Mouse (Mus musculus) kidney, adult 2 months (tissue): Measurements from ENCODE around the gene Magi3. TPM values are rescaled to one million over a fixed set of nuclear protein-coding genes. Genes with fewer than 3 reads are reported as not detected.
A peak's percentile ranks its signal among the peaks of the same experiment; 100 is the strongest.

Experiments
- DNase-seq: peaks from one replicate; pipeline ENCODE4 v3.0.0; 2021
- H3K27ac ChIP-seq: fragments of 200-500 bp; 2 replicates; pipeline ENCODE4 v1.5.1; 2012; ENCODE audit warnings: low read depth, low read length, control low read depth, inconsistent platforms; ENCODE audit not compliant: insufficient read depth
- H3K27me3 ChIP-seq: fragments of 200-500 bp; replicated peaks from 2 replicates; pipeline ENCODE4 v1.6.1; 2012; ENCODE audit warnings: mild to moderate bottlenecking, moderate library complexity, low read length, inconsistent platforms; ENCODE audit not compliant: control insufficient read depth, insufficient read depth
- H3K36me3 ChIP-seq: fragments of 200-500 bp; 2 replicates; pipeline ENCODE4 v1.6.1; 2012; ENCODE audit warnings: mild to moderate bottlenecking, moderate library complexity, low read length, inconsistent platforms; ENCODE audit not compliant: control insufficient read depth, insufficient read depth
- H3K4me1 ChIP-seq: fragments of 200-500 bp; 2 replicates; pipeline ENCODE4 v1.6.1; 2011; ENCODE audit warnings: low read length; ENCODE audit not compliant: control insufficient read depth, insufficient read depth
- H3K4me3 ChIP-seq: fragments of 200-500 bp; 2 replicates; pipeline ENCODE4 v1.5.1; 2011; ENCODE audit warnings: mild to moderate bottlenecking, low read depth, low read length, control low read depth; ENCODE audit not compliant: insufficient read depth
- CTCF ChIP-seq: fragments of 200-500 bp; conservative IDR thresholded peaks from 2 replicates; pipeline ENCODE4 v1.5.1; 2011; ENCODE audit warnings: low read depth, mild to moderate bottlenecking, control low read depth, low read length, moderate library complexity, mixed read lengths; ENCODE audit not compliant: insufficient read depth, insufficient read length
- POLR2A ChIP-seq: fragments of 200-500 bp; IDR thresholded peaks from one replicate; pipeline ENCODE4 v1.6.1; 2011; ENCODE audit warnings: low read depth, low read length, control low read depth
- whole genome bisulfite sequencing: fragments of 180-500 bp; shearing (Covaris S2); methylation state at CpG from one replicate; pipeline ENCODE4 v1.1.7; 2018; 5-methylcytosine and 5-hydroxymethylcytosine counted together
- polyA plus RNA-seq: library from polyadenylated mRNA; depleted of rRNA; stranded (reverse); fragments of >200 nt; gene quantifications from 2 replicates; pipeline ENCODE4 v1.2.3, GENCODE M21; 2012

Magi3 gene
- polyA plus RNA-seq, 1 experiment, result 4.9 TPM

DNA sequence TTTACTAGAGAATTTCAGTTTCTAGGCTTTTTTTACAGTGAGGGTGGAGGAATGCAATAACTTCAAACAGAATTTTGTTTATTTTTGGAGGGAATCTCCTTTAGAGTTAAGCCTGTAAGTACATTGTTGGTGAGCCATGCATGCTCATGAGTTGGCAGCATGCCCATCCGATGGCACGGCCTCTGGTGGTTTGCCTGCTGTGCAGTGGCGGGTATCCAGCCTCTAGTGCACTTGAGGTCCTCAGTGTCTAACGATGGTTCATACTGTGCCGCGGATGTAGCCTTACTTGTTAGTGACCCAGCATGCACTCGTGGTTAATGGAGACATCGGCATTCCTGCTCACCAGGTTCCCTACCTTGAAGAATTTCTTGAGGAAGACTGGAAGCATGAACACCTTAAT, 212.7 kb downstream of the Magi3 start:
- DNase-seq, result peak; percentile 45
- WGBS, result 72% methylated on average over 8 of the region's 8 CpGs
- no peaks in the 10 kb centered on the region; the same call in 1 of the 2 replicates for H3K36me3 ChIP-seq

DNA sequence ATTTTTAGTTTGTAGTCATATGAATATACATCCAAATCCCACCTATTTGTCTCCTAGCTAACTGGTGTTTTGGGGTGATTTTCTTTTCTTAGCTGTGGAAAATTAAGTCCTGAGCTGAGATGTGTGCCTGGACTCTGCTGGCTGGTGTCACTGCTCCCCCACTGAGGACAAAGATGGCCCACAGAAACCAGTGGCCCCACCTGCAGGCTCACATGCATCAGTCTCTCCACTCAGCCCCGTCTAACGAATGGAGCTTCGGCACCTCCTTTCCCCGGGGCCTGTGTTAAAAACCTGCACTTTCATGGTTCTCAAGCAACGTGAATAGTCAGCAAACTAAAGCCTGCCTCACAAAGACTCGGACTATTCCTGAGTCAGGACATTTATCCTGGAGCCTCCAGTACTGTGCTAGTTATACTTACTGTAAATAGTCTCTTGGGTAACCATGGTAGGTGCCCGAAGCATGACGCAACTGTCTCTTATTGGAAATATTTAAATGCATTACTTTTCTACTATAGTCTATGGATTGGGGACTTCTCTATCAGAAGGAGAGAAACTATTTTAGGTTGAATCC, 213.2 kb downstream of the Magi3 start:
- Histone ChIP-seq H3K36me3 (no peaks in the 10 kb centered on the region; the same call in 1 of the 2 replicates), H3K4me1 (no peaks in the 10 kb centered on the region), H3K27ac (no peak overlapping the region), H3K27me3 (no peaks in the 10 kb centered on the region), H3K4me3 (no peak overlapping the region)
- whole genome bisulfite sequencing, result 86% methylated on average over 8 of the region's 8 CpGs
- DNase-seq, result no peak
- no peak for TF ChIP-seq POLR2A
- no peak for TF ChIP-seq CTCF

More for the DNA sequence above, 212.7 kb downstream of the Magi3 start:
- Histone ChIP-seq H3K27me3 (no peaks in the 10 kb centered on the region), H3K4me1 (no peaks in the 10 kb centered on the region), H3K4me3 (no peak overlapping the region), H3K27ac (no peak overlapping the region)
- TF ChIP-seq CTCF, result no peak
- no peak for TF ChIP-seq POLR2A

DNA sequence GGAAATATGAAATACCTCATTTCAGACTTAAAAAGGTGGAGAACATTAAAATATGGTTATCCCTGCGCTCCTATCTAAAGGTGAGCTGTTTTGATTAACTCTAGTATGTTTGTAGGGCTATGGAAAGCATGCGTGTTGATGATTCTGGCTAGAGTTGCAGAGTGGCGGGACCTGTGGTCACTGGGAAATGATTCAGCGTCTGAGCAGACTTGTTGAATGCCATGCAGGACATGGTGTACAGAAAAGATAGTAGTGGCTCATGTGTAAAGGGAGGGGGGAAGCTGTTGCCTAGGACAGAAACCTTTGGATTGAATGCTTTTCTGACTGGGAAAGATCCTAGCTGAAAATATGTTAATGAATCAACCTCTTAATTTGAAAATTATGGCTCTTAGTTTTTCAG, 221.4 kb downstream of the Magi3 start:
- 95% methylated on average over 4 of the region's 4 CpGs for WGBS
- H3K4me3 ChIP-seq, result no peak overlapping the region
- no peaks in the 10 kb centered on the region for H3K4me1 ChIP-seq
- TF ChIP-seq CTCF (no peak), POLR2A (no peak)
- no peaks in the 10 kb centered on the region for H3K36me3 ChIP-seq
- no peaks in the 10 kb centered on the region for H3K27me3 ChIP-seq
- no peak for DNase-seq
- no peak overlapping the region for H3K27ac ChIP-seq

DNA sequence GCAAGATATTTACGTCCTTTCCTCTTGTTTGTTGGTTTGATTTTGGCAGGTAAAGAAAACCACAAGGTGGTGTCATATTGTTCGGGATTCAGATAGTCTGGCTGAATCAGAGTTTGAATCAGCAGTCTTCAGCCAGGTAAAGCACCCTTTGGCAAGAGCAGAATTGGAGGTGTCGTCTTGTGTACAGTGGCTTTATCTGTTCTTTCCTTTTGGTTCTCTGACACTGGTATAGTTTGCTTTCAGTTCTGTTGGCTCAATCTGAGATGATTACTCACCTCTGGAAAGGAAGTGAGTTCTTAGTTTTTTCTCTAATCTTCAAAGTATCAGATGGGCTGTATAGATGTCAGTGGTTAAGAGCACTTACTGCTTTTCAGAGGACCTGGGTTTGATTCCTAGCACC, 228.9 kb downstream of the Magi3 start:
- no peak for DNase-seq
- Histone ChIP-seq H3K27ac (no peak overlapping the region), H3K36me3 (no peaks in the 10 kb centered on the region; the same call in none of the 2 replicates), H3K4me3 (no peak overlapping the region), H3K4me1 (no peaks in the 10 kb centered on the region), H3K27me3 (no peaks in the 10 kb centered on the region)
- TF ChIP-seq POLR2A (no peak), CTCF (no peak)
- WGBS, result 94% methylated on average over 3 of the region's 3 CpGs

DNA sequence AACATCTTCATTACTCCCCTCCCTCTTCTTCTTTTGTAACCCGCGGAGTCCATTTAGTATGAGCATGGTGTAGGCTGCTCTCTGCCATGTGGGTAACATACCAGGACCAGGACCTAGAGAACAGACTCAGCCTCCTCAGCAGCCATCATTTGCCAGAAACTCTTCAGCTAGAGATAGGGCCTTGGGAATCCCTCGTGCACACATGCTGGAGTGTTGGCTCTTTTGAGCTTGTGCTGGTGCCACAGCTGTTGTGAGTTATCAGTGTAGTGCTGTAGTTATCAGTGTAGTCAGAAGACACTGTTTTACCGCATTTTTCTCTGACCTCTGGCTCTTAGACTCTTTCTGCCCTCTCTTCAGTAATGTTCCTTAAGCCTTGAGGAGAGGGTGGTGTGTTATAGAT, 230.8 kb downstream of the Magi3 start:
- TF ChIP-seq POLR2A (no peak), CTCF (no peak)
- no peaks in the 10 kb centered on the region; the same call in none of the 2 replicates for H3K36me3 ChIP-seq
- WGBS, result 97% methylated on average over 4 of the region's 4 CpGs
- no peak overlapping the region for H3K27ac ChIP-seq
- H3K4me1 ChIP-seq, result no peaks in the 10 kb centered on the region
- no peaks in the 10 kb centered on the region for H3K27me3 ChIP-seq
- no peak overlapping the region for H3K4me3 ChIP-seq
- no peak for DNase-seq

DNA sequence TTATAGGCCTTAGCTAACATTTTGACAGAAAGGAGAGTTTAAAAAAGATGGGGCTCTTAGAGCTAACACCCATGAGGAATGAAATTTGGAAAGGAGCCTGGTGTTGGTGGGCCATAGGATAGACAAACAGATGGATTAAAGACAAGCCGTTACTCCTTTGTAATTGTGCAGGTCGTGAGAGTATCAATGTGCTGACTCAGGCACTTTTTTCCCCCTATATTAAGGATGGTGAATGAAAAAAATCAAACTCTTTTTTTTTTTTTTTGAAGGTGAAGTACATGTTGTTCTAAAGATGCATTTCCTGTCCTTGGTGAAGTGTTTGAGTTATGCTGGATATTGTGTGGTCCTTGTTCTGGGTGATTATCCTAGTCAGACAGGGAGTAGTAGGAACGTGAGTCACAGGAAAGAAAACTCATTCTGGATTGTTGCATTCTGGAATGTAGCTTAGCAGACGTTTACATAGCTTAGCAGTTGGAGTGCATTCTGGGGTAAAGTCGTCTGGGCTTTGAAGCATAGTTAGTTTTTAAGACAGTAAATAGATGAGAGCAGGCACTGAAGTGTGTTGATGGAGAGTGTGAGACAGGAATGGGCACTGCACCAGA, 232.2 kb downstream of the Magi3 start:
- Histone ChIP-seq H3K36me3 (no peaks in the 10 kb centered on the region; the same call in 1 of the 2 replicates), H3K4me1 (no peaks in the 10 kb centered on the region), H3K4me3 (no peak overlapping the region), H3K27ac (no peak overlapping the region), H3K27me3 (no peaks in the 10 kb centered on the region)
- no peak for DNase-seq
- no peak for TF ChIP-seq CTCF
- TF ChIP-seq POLR2A, result no peak
- 51% methylated on average over 5 of the region's 5 CpGs for WGBS

DNA sequence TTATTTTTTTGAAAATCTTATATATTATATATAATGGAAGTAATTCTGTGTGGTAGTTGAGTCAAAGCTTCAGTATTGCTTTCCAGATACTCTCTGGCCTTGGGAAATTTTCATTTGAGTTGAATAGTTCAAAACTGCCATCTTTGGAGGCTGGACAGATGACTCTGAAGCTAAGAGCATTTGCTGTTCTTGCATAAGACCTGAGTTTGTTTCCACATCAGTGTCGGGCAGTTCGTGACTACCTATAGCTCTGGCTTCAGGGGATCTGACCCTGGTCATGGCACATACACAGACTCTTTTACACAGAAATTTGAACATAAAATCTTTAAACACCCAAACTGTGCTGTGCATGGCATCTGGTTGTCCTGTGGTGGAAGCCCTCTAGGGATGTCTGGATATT, 235.0 kb downstream of the Magi3 start:
- no peak for DNase-seq
- no peak overlapping the region for H3K4me3 ChIP-seq
- H3K27ac ChIP-seq, result no peak overlapping the region
- WGBS, result 97% methylated on average over 2 of the region's 2 CpGs
- no peak for TF ChIP-seq POLR2A
- no peaks in the 10 kb centered on the region for H3K4me1 ChIP-seq
- no peaks in the 10 kb centered on the region for H3K27me3 ChIP-seq
- H3K36me3 ChIP-seq, result no peaks in the 10 kb centered on the region

DNA sequence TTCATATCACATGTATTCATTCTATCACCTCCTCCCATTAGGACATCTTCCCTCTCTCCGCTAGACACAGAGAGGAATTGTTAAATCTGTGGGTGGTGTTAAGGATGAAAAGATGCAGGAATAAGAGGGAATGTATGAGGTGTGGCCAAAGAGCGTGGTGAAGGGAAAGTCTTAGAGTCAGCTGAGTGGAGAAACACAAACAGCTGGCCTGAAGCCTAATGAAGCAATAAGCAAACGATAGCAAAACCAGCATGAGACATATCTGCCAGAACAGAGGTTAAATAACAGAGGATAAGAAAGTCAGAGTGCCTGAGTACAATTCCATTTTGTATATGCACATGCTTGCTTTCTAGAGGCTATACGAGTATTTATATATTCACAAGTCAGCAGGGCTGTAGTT, 235.6 kb downstream of the Magi3 start:
- Histone ChIP-seq H3K27ac (no peak overlapping the region), H3K4me3 (no peak overlapping the region), H3K4me1 (no peaks in the 10 kb centered on the region), H3K36me3 (no peaks in the 10 kb centered on the region), H3K27me3 (no peaks in the 10 kb centered on the region)
- no peak for TF ChIP-seq CTCF
- no peak for TF ChIP-seq POLR2A
- 74% methylated on average over 4 of the region's 4 CpGs for WGBS
- no peak for DNase-seq
